Mouse (Mus musculus): ENCODE data around the gene Ifngr2. TPM values are rescaled to one million over a fixed set of nuclear protein-coding genes. Genes with fewer than 3 reads are reported as not detected.

The Ifngr2 gene
- polyA plus RNA-seq, 1 experiment from 2014 or later, result 32.7 TPM

DNA sequence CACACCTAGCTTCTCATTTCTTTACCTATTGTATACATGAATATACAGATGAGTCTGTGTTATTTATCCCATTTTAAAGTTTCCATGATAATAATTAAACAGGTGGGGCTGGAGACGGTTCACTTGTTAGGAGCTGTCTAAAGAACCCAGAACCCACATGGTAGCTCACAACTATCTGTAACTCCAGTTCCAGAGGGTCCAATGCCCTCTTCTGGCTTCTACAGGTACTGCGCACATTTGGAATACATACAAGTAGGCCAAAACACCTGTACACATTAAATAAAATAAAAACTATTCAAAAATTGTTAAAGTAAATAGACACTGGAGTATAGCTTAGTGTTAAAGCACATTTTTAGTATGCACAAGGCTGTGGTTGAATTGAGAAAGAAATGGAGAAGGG is 35.4 kb downstream of the Ifngr2 start:
- Histone ChIP-seq H3K27ac (replicated peaks; ENCODE audit: low read depth, low read length) (no peak overlapping the region), H3K36me3 (ENCODE audit: control insufficient read depth, insufficient read depth, low read length) (no peaks in the 10 kb centered on the region), H3K4me2 (ENCODE audit: low read depth, severe bottlenecking) (no peak overlapping the region), H3K9ac (ENCODE audit: low read length) (no peak overlapping the region), H3K9me3 (ENCODE audit: control insufficient read depth, low read length) (no peaks in the 10 kb centered on the region), H3K4me1 (ENCODE audit: control insufficient read depth, insufficient read depth, low read length) (no peaks in the 10 kb centered on the region), H3K4me3 (ENCODE audit: low read depth, low read length) (no peak overlapping the region), H3K27me3 (ENCODE audit: control insufficient read depth, insufficient read depth, low read length) (no peaks in the 10 kb centered on the region)
- peak; percentile 64 for DNase-seq (ENCODE audit: low spot score)
- no peak for ATAC-seq (ENCODE audit: insufficient number of reproducible peaks, low FRiP score, low TSS enrichment, low read depth)
- WGBS, result 77% methylated on average over 2 of the region's 2 CpGs

DNA sequence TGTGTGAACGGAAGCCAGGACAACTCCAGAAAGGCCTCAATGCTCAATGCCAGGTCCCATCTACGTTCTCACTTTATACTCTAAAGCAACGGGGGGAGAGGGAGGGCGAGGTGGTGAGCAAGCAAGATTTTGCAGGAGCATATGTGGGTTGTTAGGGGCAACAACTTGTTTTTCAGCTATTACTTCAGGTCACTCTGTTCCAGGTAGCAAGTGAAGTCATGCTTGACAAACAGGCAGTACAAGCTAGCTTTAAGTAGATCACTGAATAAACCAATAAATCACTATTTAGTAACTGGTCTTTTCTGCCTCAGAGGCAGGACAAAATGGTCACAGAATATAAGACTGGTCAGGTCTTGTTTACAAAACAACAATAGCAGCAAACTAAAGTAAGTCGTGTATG is 38.7 kb downstream of the Ifngr2 start:
- no peak overlapping the region for H3K9ac ChIP-seq (ENCODE audit: low read length)
- H3K4me2 ChIP-seq (ENCODE audit: low read depth, severe bottlenecking), result no peak overlapping the region
- 90% methylated on average over 5 of the region's 5 CpGs for WGBS
- H3K36me3 ChIP-seq (ENCODE audit: control insufficient read depth, insufficient read depth, low read length), result no peaks in the 10 kb centered on the region
- DNase-seq (ENCODE audit: low spot score) (no peak), ATAC-seq (ENCODE audit: insufficient number of reproducible peaks, low FRiP score, low TSS enrichment, low read depth) (no peak)
- H3K27ac ChIP-seq (replicated peaks; ENCODE audit: low read depth, low read length), result no peak overlapping the region
- H3K4me1 ChIP-seq (ENCODE audit: control insufficient read depth, insufficient read depth, low read length), result no peaks in the 10 kb centered on the region
- no peaks in the 10 kb centered on the region for H3K9me3 ChIP-seq (ENCODE audit: control insufficient read depth, low read length)
- H3K27me3 ChIP-seq (ENCODE audit: control insufficient read depth, insufficient read depth, low read length), result no peaks in the 10 kb centered on the region
- no peak overlapping the region for H3K4me3 ChIP-seq (ENCODE audit: low read depth, low read length)

DNA sequence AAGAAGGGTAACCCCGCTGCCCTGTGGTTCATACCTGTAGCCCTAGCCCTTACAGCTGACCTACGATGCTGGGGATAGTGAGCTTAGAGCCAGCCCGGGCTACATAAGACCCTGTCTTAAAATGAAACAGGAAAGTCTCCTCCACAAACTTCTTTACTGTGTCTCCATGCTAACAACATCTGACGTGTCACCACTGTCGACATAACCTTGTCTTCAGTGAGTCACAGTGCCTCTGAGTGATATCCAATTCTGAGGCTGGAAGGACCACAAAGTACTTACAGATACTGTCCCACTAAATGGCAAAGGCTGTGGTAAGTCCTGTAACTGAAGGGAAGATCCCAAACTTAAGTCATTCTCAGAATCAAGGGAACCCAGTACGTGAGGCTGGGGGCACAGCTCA is 39.4 kb downstream of the Ifngr2 start:
- Histone ChIP-seq H3K4me2 (ENCODE audit: low read depth, severe bottlenecking) (no peak overlapping the region), H3K9ac (ENCODE audit: low read length) (no peak overlapping the region), H3K27me3 (ENCODE audit: control insufficient read depth, insufficient read depth, low read length) (no peaks in the 10 kb centered on the region), H3K4me1 (ENCODE audit: control insufficient read depth, insufficient read depth, low read length) (no peaks in the 10 kb centered on the region), H3K36me3 (ENCODE audit: control insufficient read depth, insufficient read depth, low read length) (no peaks in the 10 kb centered on the region), H3K9me3 (ENCODE audit: control insufficient read depth, low read length) (no peaks in the 10 kb centered on the region), H3K27ac (replicated peaks; ENCODE audit: low read depth, low read length) (no peak overlapping the region), H3K4me3 (ENCODE audit: low read depth, low read length) (no peak overlapping the region)
- ATAC-seq (ENCODE audit: insufficient number of reproducible peaks, low FRiP score, low TSS enrichment, low read depth), result no peak
- WGBS, result 92% methylated on average over 6 of the region's 6 CpGs
- no peak for DNase-seq (ENCODE audit: low spot score)

DNA sequence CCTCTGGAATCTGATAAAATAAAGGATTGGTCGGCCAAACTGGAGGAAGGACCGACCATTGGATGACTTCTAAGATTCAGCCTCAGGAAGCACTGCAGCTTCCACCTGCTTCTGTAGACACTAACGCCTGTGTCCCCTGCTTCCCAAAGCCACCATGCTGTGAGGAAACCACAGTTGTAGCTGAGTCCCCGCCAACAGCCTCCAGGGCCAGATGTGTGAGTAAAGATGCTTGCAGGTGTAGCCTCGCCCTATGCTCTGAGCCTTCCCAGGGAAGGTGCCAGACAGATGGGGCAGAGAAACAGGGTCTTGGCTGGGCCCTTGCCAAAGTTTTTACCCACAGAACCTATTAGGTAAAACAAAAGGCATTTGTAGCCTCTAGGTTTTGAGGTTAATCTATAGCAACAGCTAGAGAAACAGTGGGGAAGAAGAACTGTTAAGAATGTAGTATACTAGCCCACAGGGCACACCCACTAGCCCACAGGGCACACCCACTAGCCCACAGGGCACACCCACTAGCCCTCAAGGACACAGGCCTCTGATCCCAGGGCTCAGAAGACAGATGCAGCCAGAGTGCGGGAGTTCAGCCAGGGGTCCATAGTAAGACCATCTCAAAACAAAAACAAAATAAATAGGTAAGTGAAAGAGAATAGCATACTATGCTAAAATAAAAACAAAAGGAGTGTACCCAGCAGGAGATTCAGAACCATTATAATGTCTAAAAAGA is 41.0 kb downstream of the Ifngr2 start:
- no peaks in the 10 kb centered on the region for H3K4me1 ChIP-seq (ENCODE audit: control insufficient read depth, insufficient read depth, low read length)
- no peak for DNase-seq (ENCODE audit: low spot score)
- no peak overlapping the region for H3K9ac ChIP-seq (ENCODE audit: low read length)
- H3K27me3 ChIP-seq (ENCODE audit: control insufficient read depth, insufficient read depth, low read length), result no peaks in the 10 kb centered on the region
- H3K36me3 ChIP-seq (ENCODE audit: control insufficient read depth, insufficient read depth, low read length), result no peaks in the 10 kb centered on the region; the same call in 1 of the 2 replicates
- ATAC-seq (ENCODE audit: insufficient number of reproducible peaks, low FRiP score, low TSS enrichment, low read depth), result no peak
- H3K4me2 ChIP-seq (ENCODE audit: low read depth, severe bottlenecking), result no peak overlapping the region
- H3K27ac ChIP-seq (replicated peaks; ENCODE audit: low read depth, low read length), result no peak overlapping the region
- no peaks in the 10 kb centered on the region for H3K9me3 ChIP-seq (ENCODE audit: control insufficient read depth, low read length)
- no peak overlapping the region for H3K4me3 ChIP-seq (ENCODE audit: low read depth, low read length)
- 62% methylated on average over 6 of the region's 6 CpGs for WGBS

DNA sequence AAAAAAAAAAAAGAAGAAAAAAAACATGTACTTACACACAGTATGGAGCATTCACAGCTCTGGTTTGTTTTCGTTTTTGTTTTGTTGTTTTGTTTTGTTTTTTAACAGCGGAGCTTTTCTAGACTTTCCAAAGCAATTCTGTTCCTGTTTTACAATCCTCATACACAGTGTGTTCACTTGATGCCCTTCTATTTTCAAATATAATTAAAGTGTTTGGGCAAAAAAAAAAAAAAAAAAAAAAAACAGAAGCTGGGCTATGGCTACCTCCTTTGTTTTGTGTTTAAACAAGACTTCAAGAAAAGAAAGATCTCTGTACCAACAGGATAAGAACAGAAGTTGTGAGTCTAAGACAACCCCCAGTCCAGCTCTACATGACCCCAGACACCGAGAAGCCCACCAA is 41.8 kb downstream of the Ifngr2 start:
- ATAC-seq (ENCODE audit: insufficient number of reproducible peaks, low FRiP score, low TSS enrichment, low read depth) (no peak), DNase-seq (ENCODE audit: low spot score) (no peak)
- no peak overlapping the region for H3K9ac ChIP-seq (ENCODE audit: low read length)
- no peaks in the 10 kb centered on the region for H3K4me1 ChIP-seq (ENCODE audit: control insufficient read depth, insufficient read depth, low read length)
- no peaks in the 10 kb centered on the region; the same call in 1 of the 2 replicates for H3K36me3 ChIP-seq (ENCODE audit: control insufficient read depth, insufficient read depth, low read length)
- H3K4me3 ChIP-seq (ENCODE audit: low read depth, low read length), result no peak overlapping the region
- no peaks in the 10 kb centered on the region for H3K9me3 ChIP-seq (ENCODE audit: control insufficient read depth, low read length)
- 85% methylated on average over 3 of the region's 3 CpGs for WGBS
- no peak overlapping the region for H3K27ac ChIP-seq (replicated peaks; ENCODE audit: low read depth, low read length)
- no peak overlapping the region for H3K4me2 ChIP-seq (ENCODE audit: low read depth, severe bottlenecking)
- no peaks in the 10 kb centered on the region for H3K27me3 ChIP-seq (ENCODE audit: control insufficient read depth, insufficient read depth, low read length)

DNA sequence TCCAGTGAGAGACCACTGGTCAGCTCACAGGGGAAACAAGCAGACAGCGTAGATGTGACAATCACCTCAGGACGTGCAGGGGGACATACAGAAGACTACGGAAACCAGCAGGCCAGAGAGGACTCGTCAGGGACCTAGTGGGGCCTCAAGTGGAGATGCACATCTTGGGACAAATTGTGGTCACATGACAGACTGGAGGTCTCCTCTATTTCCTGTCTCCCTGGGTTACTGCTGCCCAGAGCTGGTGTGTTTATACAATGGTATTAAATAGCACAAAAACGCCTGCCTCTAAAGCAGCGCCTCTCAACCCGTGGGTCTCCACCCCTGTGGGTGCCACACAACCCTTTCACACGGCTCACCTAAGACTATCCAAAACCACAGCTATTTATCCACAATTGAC is 45.3 kb downstream of the Ifngr2 start:
- DNase-seq (ENCODE audit: low spot score), result no peak
- no peaks in the 10 kb centered on the region for H3K9me3 ChIP-seq (ENCODE audit: control insufficient read depth, low read length)
- H3K9ac ChIP-seq (ENCODE audit: low read length), result no peak overlapping the region

DNA sequence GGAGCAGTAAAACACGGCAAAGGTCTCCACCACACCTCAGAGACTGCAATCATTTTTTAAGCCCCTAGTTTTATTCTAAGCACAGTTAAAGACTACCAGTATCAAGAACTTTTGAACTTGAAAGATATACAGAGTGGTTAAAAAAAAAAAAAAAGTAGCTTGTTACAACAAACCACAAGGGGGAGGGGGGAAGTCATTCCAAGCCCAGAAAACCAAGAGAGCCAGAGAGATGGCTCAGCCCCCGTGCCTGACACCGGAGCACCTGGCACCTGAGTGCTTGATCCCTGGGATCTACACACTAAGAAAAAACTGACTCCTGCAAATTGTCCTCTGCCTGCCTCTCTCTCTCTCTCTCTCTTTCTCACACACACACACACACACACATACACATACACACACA is 46.4 kb downstream of the Ifngr2 start:
- Histone ChIP-seq H3K4me1 (ENCODE audit: control insufficient read depth, insufficient read depth, low read length) (0 out of 2 replicates have a peak, but pooled peaks cover 2% of the 10 kb centered on the region), H3K27ac (replicated peaks; ENCODE audit: low read depth, low read length) (no peak overlapping the region), H3K9ac (ENCODE audit: low read length) (no peak overlapping the region), H3K4me3 (ENCODE audit: low read depth, low read length) (no peak overlapping the region), H3K9me3 (ENCODE audit: control insufficient read depth, low read length) (no peaks in the 10 kb centered on the region), H3K27me3 (ENCODE audit: control insufficient read depth, insufficient read depth, low read length) (no peaks in the 10 kb centered on the region), H3K4me2 (ENCODE audit: low read depth, severe bottlenecking) (no peak overlapping the region), H3K36me3 (ENCODE audit: control insufficient read depth, insufficient read depth, low read length) (no peaks in the 10 kb centered on the region; the same call in 1 of the 2 replicates)
- 73% methylated on average over 3 of the region's 3 CpGs for WGBS
- no peak for ATAC-seq (ENCODE audit: insufficient number of reproducible peaks, low FRiP score, low TSS enrichment, low read depth)
- no peak for DNase-seq (ENCODE audit: low spot score)

More for the DNA sequence above, 45.3 kb downstream of the Ifngr2 start:
- no peaks in the 10 kb centered on the region for H3K27me3 ChIP-seq (ENCODE audit: control insufficient read depth, insufficient read depth, low read length)
- H3K4me3 ChIP-seq (ENCODE audit: low read depth, low read length), result no peak overlapping the region
- 0 out of 2 replicates have a peak, but pooled peaks cover 2% of the 10 kb centered on the region for H3K4me1 ChIP-seq (ENCODE audit: control insufficient read depth, insufficient read depth, low read length)
- H3K4me2 ChIP-seq (ENCODE audit: low read depth, severe bottlenecking), result no peak overlapping the region
- H3K36me3 ChIP-seq (ENCODE audit: control insufficient read depth, insufficient read depth, low read length), result no peaks in the 10 kb centered on the region; the same call in 1 of the 2 replicates
- WGBS, result 70% methylated on average over 8 of the region's 8 CpGs
- ATAC-seq (ENCODE audit: insufficient number of reproducible peaks, low FRiP score, low TSS enrichment, low read depth), result no peak
- H3K27ac ChIP-seq (replicated peaks; ENCODE audit: low read depth, low read length), result no peak overlapping the region

DNA sequence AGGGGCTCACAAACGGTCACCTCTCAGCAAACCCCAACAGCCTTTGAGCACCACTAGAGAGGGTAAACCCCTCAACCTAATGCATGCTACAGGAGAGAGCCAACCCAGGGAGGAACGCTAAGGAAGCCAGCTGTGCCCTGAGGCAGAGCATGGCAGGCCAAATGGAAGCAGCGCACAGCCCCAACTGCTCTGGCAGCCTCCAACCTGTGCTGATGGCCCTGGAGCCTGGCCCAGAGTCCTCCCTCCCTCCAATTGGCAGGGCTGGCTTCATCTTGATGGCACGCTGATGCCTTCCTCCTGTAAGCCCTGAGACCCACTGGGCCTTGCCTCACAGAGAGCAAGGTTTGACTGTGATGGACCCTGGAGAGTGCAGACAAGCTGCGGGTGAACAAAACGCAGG is 48.2 kb downstream of the Ifngr2 start:
- H3K4me2 ChIP-seq (ENCODE audit: low read depth, severe bottlenecking), result no peak overlapping the region
- ATAC-seq (ENCODE audit: insufficient number of reproducible peaks, low FRiP score, low TSS enrichment, low read depth) (no peak), DNase-seq (ENCODE audit: low spot score) (no peak)
- 80% methylated on average over 6 of the region's 6 CpGs for WGBS
- no peak overlapping the region for H3K4me3 ChIP-seq (ENCODE audit: low read depth, low read length)
- 0 out of 2 replicates have a peak, but pooled peaks cover 2% of the 10 kb centered on the region for H3K4me1 ChIP-seq (ENCODE audit: control insufficient read depth, insufficient read depth, low read length)
- no peaks in the 10 kb centered on the region; the same call in 1 of the 2 replicates for H3K36me3 ChIP-seq (ENCODE audit: control insufficient read depth, insufficient read depth, low read length)
- H3K27me3 ChIP-seq (ENCODE audit: control insufficient read depth, insufficient read depth, low read length), result no peaks in the 10 kb centered on the region
- H3K9me3 ChIP-seq (ENCODE audit: control insufficient read depth, low read length), result no peaks in the 10 kb centered on the region
- H3K27ac ChIP-seq (replicated peaks; ENCODE audit: low read depth, low read length), result no peak overlapping the region
- H3K9ac ChIP-seq (ENCODE audit: low read length), result 0 out of 2 replicates have a peak overlapping the region, but pooled peaks have one; percentile 12
